Comparison of ENCODE assay signal across 23 mouse cellular contexts in the genomic region with DNA sequence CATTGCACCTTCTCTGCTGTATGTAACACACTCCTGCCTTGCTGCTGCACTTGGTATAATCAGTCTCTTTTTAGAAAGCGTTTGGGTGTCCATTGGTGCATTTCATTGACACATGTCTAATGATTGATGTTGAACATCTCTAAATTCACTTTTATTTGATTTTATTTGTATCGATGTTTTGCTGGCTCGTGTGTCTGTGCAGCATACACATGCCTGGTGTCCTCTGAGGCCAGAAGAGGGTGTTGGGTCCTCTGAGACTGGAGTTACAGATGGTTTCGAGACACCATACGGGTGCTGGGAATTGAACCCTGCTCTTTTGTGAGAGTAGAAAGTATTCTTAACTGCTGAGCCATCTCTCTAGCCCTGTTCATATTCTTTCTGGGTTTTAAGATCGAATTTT. TPM values are rescaled to one million over a fixed set of nuclear protein-coding genes. Genes with fewer than 3 reads are reported as not detected.
DNase-seq lines count a peak whose midpoint lies in the region; ATAC-seq and TF ChIP-seq lines count a peak whose summit lies in the region.
"Had no signal": no experiment of that assay in that cellular context is flagged by ENCODE, and none has a peak within 500 bp of the region (broad histone marks: within the 10 kb centered on the region; RNA-seq: fewer than 3 reads in every experiment).

No protein-coding gene starts in this region.

- H3K36me3 ChIP-seq in heart, embryonic 13.5 days, result peaks cover 15% of the 10 kb centered on the region
- peaks cover 14% of the 10 kb centered on the region for H3K36me3 ChIP-seq in heart, postnatal 0 days (replicated peaks; ENCODE audit: control insufficient read depth, insufficient read depth, low read length)
- H3K36me3 ChIP-seq: forebrain, embryonic 15.5 days; G1E had no signal

- 74% methylated on average over 6 of the region's 6 CpGs for WGBS in heart, embryonic 13.5 days
- 85% methylated on average over 6 of the region's 6 CpGs for WGBS in heart, postnatal 0 days

- H3K27ac ChIP-seq in heart, embryonic 13.5 days (replicated peaks), result peak overlapping the region; percentile 26
- H3K27ac ChIP-seq in heart, postnatal 0 days (ENCODE audit: low read depth), result peak overlapping the region; percentile 53; the same call in 1 of the 2 replicates
- H3K27ac ChIP-seq: embryonic facial prominence, embryonic 10.5 days; embryonic facial prominence, embryonic 12.5 days; forebrain, embryonic 13.5 days; forebrain, embryonic 15.5 days had no signal

- no peak overlapping the region for H3K4me2 ChIP-seq in heart, embryonic 13.5 days
- no peak overlapping the region for H3K4me2 ChIP-seq in heart, postnatal 0 days (ENCODE audit: low read depth, low read length)
- H3K4me2 ChIP-seq: embryonic facial prominence, embryonic 12.5 days; forebrain, embryonic 13.5 days; forebrain, embryonic 15.5 days had no signal

- no peaks in the 10 kb centered on the region for H3K9me3 ChIP-seq in heart, embryonic 13.5 days
- H3K9me3 ChIP-seq in heart, postnatal 0 days (replicated peaks; ENCODE audit: control insufficient read depth, low read length), result no peaks in the 10 kb centered on the region
- H3K9me3 ChIP-seq: embryonic facial prominence, embryonic 10.5 days; embryonic facial prominence, embryonic 12.5 days; forebrain, embryonic 13.5 days; forebrain, embryonic 15.5 days had no signal

- peaks cover 84% of the 10 kb centered on the region for H3K4me1 ChIP-seq in heart, embryonic 13.5 days
- peaks cover 52% of the 10 kb centered on the region for H3K4me1 ChIP-seq in heart, postnatal 0 days (ENCODE audit: control insufficient read depth, insufficient read depth)

- no peak overlapping the region for H3K4me3 ChIP-seq in heart, embryonic 13.5 days
- no peak overlapping the region for H3K4me3 ChIP-seq in heart, postnatal 0 days (ENCODE audit: low read depth, low read length)
- H3K4me3 ChIP-seq: embryonic facial prominence, embryonic 10.5 days; embryonic facial prominence, embryonic 12.5 days; forebrain, embryonic 13.5 days; forebrain, embryonic 15.5 days had no signal

- intact Hi-C loops in heart, postnatal 10 days (cut with DNase I), result no loop called here
- intact Hi-C loops in heart, postnatal 14 days (cut with DNase I), result no loop called here

- DNase-seq in heart, adult 11 months, result peak; percentile 65
- DNase-seq in heart, postnatal 10 days, result no peak
- no peak for DNase-seq in heart, adult 18-20 months
- DNase-seq in heart, postnatal 0 days (ENCODE audit: low spot score), result no peak
- DNase-seq in heart, postnatal 14 days, result no peak
- DNase-seq: adrenal gland, adult 8-10 months; adrenal gland, postnatal 14 days; adrenal gland, postnatal 36 days; B cell, adult 2 months; cerebellum, adult 11-12 months; cerebellum, adult 2 months; cerebellum, adult 9-10 months; cerebellum, postnatal 10 days; cerebellum, postnatal 25 days had no signal

- no peak overlapping the region for H3K9ac ChIP-seq in heart, embryonic 13.5 days
- H3K9ac ChIP-seq in heart, postnatal 0 days (replicated peaks; ENCODE audit: low read depth, low read length), result no peak overlapping the region
- H3K9ac ChIP-seq: embryonic facial prominence, embryonic 12.5 days; forebrain, embryonic 13.5 days; forebrain, embryonic 15.5 days had no signal

- ATAC-seq in heart, embryonic 13.5 days (ENCODE audit: extremely low read depth, insufficient number of reproducible peaks, low FRiP score, low TSS enrichment), result no peak
- no peak for ATAC-seq in heart, postnatal 0 days (ENCODE audit: insufficient read depth, low read depth)
- ATAC-seq: activated CD4-positive, CD25-positive, alpha-beta regulatory T cell, adult 4 months; CD4-positive, CD25-positive, alpha-beta regulatory T cell, adult 4 months; forebrain, embryonic 13.5 days; forebrain, embryonic 15.5 days; Patski had no signal

- H3K27me3 ChIP-seq in heart, embryonic 13.5 days (replicated peaks), result no peaks in the 10 kb centered on the region
- no peaks in the 10 kb centered on the region for H3K27me3 ChIP-seq in heart, postnatal 0 days (ENCODE audit: control insufficient read depth, insufficient read depth, low read length)
- H3K27me3 ChIP-seq: embryonic facial prominence, embryonic 12.5 days; forebrain, embryonic 15.5 days; Patski had no signal

- no peak for TF ChIP-seq EP300 in heart, postnatal 0 days (IDR thresholded peaks at IDR 0.05; ENCODE audit: low read depth)

- TF ChIP-seq CTCF in heart, postnatal 0 days (IDR thresholded peaks at IDR 0.05; ENCODE audit: low read depth), result no peak

RNA-seq across cellular contexts. Expression of gene Rassf8, which starts 6.7 kb away (rescaled TPM):
- 10 to 100 TPM; 75.4 to 82.3 TPM for total RNA-seq in heart, postnatal 10 days (2021)
- 7.4 and 7.6 TPM in 2 replicates for polyA plus RNA-seq in heart, embryonic 13.5 days (2015; fragmentation: Nextera tagmentation; extraction: Ambion mirVana)
- total RNA-seq in heart, adult 18-20 months (2021), result 10 to 100 TPM; 48.4 to 55.5 TPM
- total RNA-seq in heart, postnatal 0 days (2014; rRNA removed; ENCODE audit: low replicate concordance), result 40.8 and 72.6 TPM in 2 replicates
- 9.5 and 11.1 TPM in 2 replicates for polyA plus RNA-seq in heart, postnatal 0 days (2015; fragmentation: Nextera tagmentation; extraction: Ambion mirVana)
- 10 to 100 TPM; 58.2 to 58.4 TPM for total RNA-seq in heart, postnatal 14 days (2021)
- polyA plus RNA-seq: G1E had no signal
